Mouse (Mus musculus): ENCODE results near the gene Atp8b3. TPM values are rescaled to one million over a fixed set of nuclear protein-coding genes. Genes with fewer than 3 reads are reported as not detected.

Gene Atp8b3
- polyA plus RNA-seq, 1 experiment from 2014 or later: not detected

DNA sequence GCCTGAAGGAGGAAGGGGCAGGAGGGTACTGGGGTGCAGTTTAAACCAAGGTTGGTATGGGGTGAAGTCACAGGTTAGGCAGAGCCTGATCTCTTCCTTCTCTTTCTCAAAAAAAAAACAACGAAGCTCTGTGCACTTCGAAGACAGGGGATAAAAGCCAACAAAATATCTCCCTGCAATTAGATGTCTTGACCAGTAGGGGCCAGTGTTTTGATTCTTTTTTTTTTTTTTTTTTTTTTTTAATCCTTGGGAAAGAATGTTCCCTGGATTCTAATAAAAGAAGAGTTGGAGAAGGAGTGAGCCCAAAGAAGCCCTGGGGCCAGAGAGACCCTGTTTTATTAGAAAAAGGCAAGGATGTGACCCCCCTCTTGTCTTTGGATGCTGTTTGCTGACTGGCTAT is 19.6 kb downstream of the Atp8b3 start:
- no peaks in the 10 kb centered on the region for H3K4me1 ChIP-seq (ENCODE audit: control insufficient read depth, low read depth, low read length)
- H3K4me3 ChIP-seq (ENCODE audit: low read depth, low read length): no peak overlapping the region
- H3K27me3 ChIP-seq (ENCODE audit: control insufficient read depth, insufficient read depth, low read depth, low read length): peaks cover 17% of the 10 kb centered on the region
- no peaks in the 10 kb centered on the region for H3K9me3 ChIP-seq (replicated peaks; ENCODE audit: control insufficient read depth, low read length)
- no peaks in the 10 kb centered on the region for H3K36me3 ChIP-seq (ENCODE audit: control insufficient read depth, insufficient read depth)
- H3K4me2 ChIP-seq (ENCODE audit: low read depth, low read length): no peak overlapping the region
- H3K9ac ChIP-seq (ENCODE audit: low read depth, low read length): no peak overlapping the region
- ATAC-seq (ENCODE audit: low read depth): no peak
- no peak overlapping the region for H3K27ac ChIP-seq (ENCODE audit: low read length)
- WGBS (ENCODE audit: insufficient replicate concordance): 41% methylated on average over 2 of the region's 2 CpGs

- no peaks in the 10 kb centered on the region for H3K36me3 ChIP-seq (ENCODE audit: control insufficient read depth, insufficient read depth)
- peaks cover 50% of the 10 kb centered on the region for H3K27me3 ChIP-seq (ENCODE audit: control insufficient read depth, insufficient read depth, low read depth, low read length)
- ATAC-seq (ENCODE audit: low read depth): no peak
- H3K4me1 ChIP-seq (ENCODE audit: control insufficient read depth, low read depth, low read length): peaks cover 6% of the 10 kb centered on the region
- H3K4me2 ChIP-seq (ENCODE audit: low read depth, low read length): no peak overlapping the region
- no peaks in the 10 kb centered on the region for H3K9me3 ChIP-seq (replicated peaks; ENCODE audit: control insufficient read depth, low read length)
- no peak overlapping the region for H3K27ac ChIP-seq (ENCODE audit: low read length)
- 16% methylated on average over 19 of the region's 19 CpGs for WGBS (ENCODE audit: insufficient replicate concordance)
- H3K9ac ChIP-seq (ENCODE audit: low read depth, low read length): no peak overlapping the region
- H3K4me3 ChIP-seq (ENCODE audit: low read depth, low read length): no peak overlapping the region
These were observed 25.2 kb downstream of the Atp8b3 start for GRCm38 (mm10) chr10:80513739-80514138.

- peaks cover 69% of the 10 kb centered on the region for H3K27me3 ChIP-seq (ENCODE audit: control insufficient read depth, insufficient read depth, low read depth, low read length)
- no peak overlapping the region for H3K4me3 ChIP-seq (ENCODE audit: low read depth, low read length)
- H3K36me3 ChIP-seq (ENCODE audit: control insufficient read depth, insufficient read depth): no peaks in the 10 kb centered on the region
- H3K9ac ChIP-seq (ENCODE audit: low read depth, low read length): no peak overlapping the region
- no peak overlapping the region for H3K4me2 ChIP-seq (ENCODE audit: low read depth, low read length)
- ATAC-seq (ENCODE audit: low read depth): no peak
- 28% methylated on average over 10 of the region's 10 CpGs for WGBS (ENCODE audit: insufficient replicate concordance)
- H3K27ac ChIP-seq (ENCODE audit: low read length): no peak overlapping the region
- H3K9me3 ChIP-seq (replicated peaks; ENCODE audit: control insufficient read depth, low read length): no peaks in the 10 kb centered on the region
- peaks cover 9% of the 10 kb centered on the region for H3K4me1 ChIP-seq (ENCODE audit: control insufficient read depth, low read depth, low read length)
These were observed 28.7 kb downstream of the Atp8b3 start for GRCm38 (mm10) chr10:80510273-80510660.

- Histone ChIP-seq H3K4me2 (ENCODE audit: low read depth, low read length) (peak overlapping the region; percentile 83), H3K9me3 (replicated peaks; ENCODE audit: control insufficient read depth, low read length) (no peaks in the 10 kb centered on the region), H3K36me3 (ENCODE audit: control insufficient read depth, insufficient read depth) (no peaks in the 10 kb centered on the region), H3K9ac (ENCODE audit: low read depth, low read length) (peak overlapping the region; percentile 52), H3K4me1 (ENCODE audit: control insufficient read depth, low read depth, low read length) (peaks cover 9% of the 10 kb centered on the region), H3K4me3 (ENCODE audit: low read depth, low read length) (peak overlapping the region; percentile 53), H3K27me3 (ENCODE audit: control insufficient read depth, insufficient read depth, low read depth, low read length) (peaks cover 69% of the 10 kb centered on the region), H3K27ac (ENCODE audit: low read length) (no peak overlapping the region)
- ATAC-seq (ENCODE audit: low read depth): peak; percentile 54
- 6% methylated on average over 20 of the region's 20 CpGs for WGBS (ENCODE audit: insufficient replicate concordance)
These were observed 29.3 kb downstream of the Atp8b3 start for GRCm38 (mm10) chr10:80509412-80510272.

- H3K4me3 ChIP-seq (ENCODE audit: low read depth, low read length): no peak overlapping the region
- no peak overlapping the region for H3K9ac ChIP-seq (ENCODE audit: low read depth, low read length)
- ATAC-seq (ENCODE audit: low read depth): no peak
- H3K9me3 ChIP-seq (replicated peaks; ENCODE audit: control insufficient read depth, low read length): no peaks in the 10 kb centered on the region
- WGBS (ENCODE audit: insufficient replicate concordance): under 1% methylated on average over 11 of the region's 11 CpGs
- no peaks in the 10 kb centered on the region for H3K36me3 ChIP-seq (ENCODE audit: control insufficient read depth, insufficient read depth)
- H3K27ac ChIP-seq (ENCODE audit: low read length): no peak overlapping the region
- no peak overlapping the region for H3K4me2 ChIP-seq (ENCODE audit: low read depth, low read length)
- peaks cover 72% of the 10 kb centered on the region for H3K27me3 ChIP-seq (ENCODE audit: control insufficient read depth, insufficient read depth, low read depth, low read length)
- peaks cover 9% of the 10 kb centered on the region for H3K4me1 ChIP-seq (ENCODE audit: control insufficient read depth, low read depth, low read length)
These were observed 32.7 kb downstream of the Atp8b3 start for GRCm38 (mm10) chr10:80506222-80506621.

GRCm38 (mm10) chr10:80504724-80505123 is 34.2 kb downstream of the Atp8b3 start:
- Histone ChIP-seq H3K4me3 (ENCODE audit: low read depth, low read length) (no peak overlapping the region), H3K27me3 (ENCODE audit: control insufficient read depth, insufficient read depth, low read depth, low read length) (peaks cover 81% of the 10 kb centered on the region), H3K9me3 (replicated peaks; ENCODE audit: control insufficient read depth, low read length) (no peaks in the 10 kb centered on the region), H3K36me3 (ENCODE audit: control insufficient read depth, insufficient read depth) (no peaks in the 10 kb centered on the region), H3K4me2 (ENCODE audit: low read depth, low read length) (no peak overlapping the region), H3K27ac (ENCODE audit: low read length) (no peak overlapping the region), H3K9ac (ENCODE audit: low read depth, low read length) (no peak overlapping the region), H3K4me1 (ENCODE audit: control insufficient read depth, low read depth, low read length) (peaks cover 6% of the 10 kb centered on the region)
- ATAC-seq (ENCODE audit: low read depth): no peak
- 4% methylated on average over 7 of the region's 9 CpGs for WGBS (ENCODE audit: insufficient replicate concordance)

GRCm38 (mm10) chr10:80503599-80504220 is 35.2 kb downstream of the Atp8b3 start:
- H3K4me1 ChIP-seq (ENCODE audit: control insufficient read depth, low read depth, low read length): peaks cover 3% of the 10 kb centered on the region; the same call in 1 of the 2 replicates
- H3K27me3 ChIP-seq (ENCODE audit: control insufficient read depth, insufficient read depth, low read depth, low read length): peaks cover 85% of the 10 kb centered on the region
- no peak overlapping the region for H3K9ac ChIP-seq (ENCODE audit: low read depth, low read length)
- H3K4me2 ChIP-seq (ENCODE audit: low read depth, low read length): no peak overlapping the region
- ATAC-seq (ENCODE audit: low read depth): no peak
- H3K9me3 ChIP-seq (replicated peaks; ENCODE audit: control insufficient read depth, low read length): no peaks in the 10 kb centered on the region
- no peaks in the 10 kb centered on the region for H3K36me3 ChIP-seq (ENCODE audit: control insufficient read depth, insufficient read depth)
- no peak overlapping the region for H3K27ac ChIP-seq (ENCODE audit: low read length)
- H3K4me3 ChIP-seq (ENCODE audit: low read depth, low read length): no peak overlapping the region
- 2% methylated on average over 27 of the region's 27 CpGs for WGBS (ENCODE audit: insufficient replicate concordance)

GRCm38 (mm10) chr10:80502819-80503314 is 36.1 kb downstream of the Atp8b3 start:
- no peak overlapping the region for H3K4me2 ChIP-seq (ENCODE audit: low read depth, low read length)
- H3K27ac ChIP-seq (ENCODE audit: low read length): no peak overlapping the region
- WGBS (ENCODE audit: insufficient replicate concordance): 9% methylated on average over 22 of the region's 22 CpGs
- H3K9me3 ChIP-seq (replicated peaks; ENCODE audit: control insufficient read depth, low read length): no peaks in the 10 kb centered on the region
- H3K27me3 ChIP-seq (ENCODE audit: control insufficient read depth, insufficient read depth, low read depth, low read length): peaks cover 90% of the 10 kb centered on the region
- H3K36me3 ChIP-seq (ENCODE audit: control insufficient read depth, insufficient read depth): no peaks in the 10 kb centered on the region
- no peak for ATAC-seq (ENCODE audit: low read depth)
- H3K4me1 ChIP-seq (ENCODE audit: control insufficient read depth, low read depth, low read length): peaks cover 3% of the 10 kb centered on the region; the same call in 1 of the 2 replicates
- H3K9ac ChIP-seq (ENCODE audit: low read depth, low read length): no peak overlapping the region
- H3K4me3 ChIP-seq (ENCODE audit: low read depth, low read length): no peak overlapping the region

DNA sequence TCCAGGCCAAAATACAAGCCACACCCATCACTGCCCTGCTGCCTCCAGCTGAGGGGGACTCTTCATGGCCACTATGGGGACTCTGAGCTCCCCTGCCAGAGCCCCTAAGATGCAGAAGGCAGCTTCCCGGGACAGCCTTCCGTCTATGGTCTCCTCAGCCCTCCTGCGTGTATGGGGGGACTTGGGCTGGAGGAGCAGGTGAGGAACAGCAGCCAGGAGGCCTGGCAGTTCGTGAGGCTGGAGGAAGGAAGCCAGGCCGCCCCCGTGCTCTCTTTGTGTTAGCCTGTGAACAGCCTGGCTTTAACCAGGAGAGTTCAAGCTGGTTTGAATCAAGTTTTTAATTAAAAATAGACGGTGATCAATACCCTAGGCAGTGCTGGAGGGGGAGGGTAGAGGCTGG is 36.6 kb downstream of the Atp8b3 start:
- Histone ChIP-seq H3K36me3 (ENCODE audit: control insufficient read depth, insufficient read depth) (no peaks in the 10 kb centered on the region), H3K9ac (ENCODE audit: low read depth, low read length) (no peak overlapping the region), H3K4me2 (ENCODE audit: low read depth, low read length) (no peak overlapping the region), H3K27ac (ENCODE audit: low read length) (no peak overlapping the region), H3K9me3 (replicated peaks; ENCODE audit: control insufficient read depth, low read length) (no peaks in the 10 kb centered on the region), H3K4me3 (ENCODE audit: low read depth, low read length) (no peak overlapping the region), H3K4me1 (ENCODE audit: control insufficient read depth, low read depth, low read length) (peaks cover 2% of the 10 kb centered on the region; the same call in 1 of the 2 replicates), H3K27me3 (ENCODE audit: control insufficient read depth, insufficient read depth, low read depth, low read length) (peaks cover 91% of the 10 kb centered on the region)
- 6% methylated on average over 7 of the region's 7 CpGs for WGBS (ENCODE audit: insufficient replicate concordance)
- no peak for ATAC-seq (ENCODE audit: low read depth)
